Mouse (Mus musculus): ENCODE results near the gene Fam50a. TPM values are rescaled to one million over a fixed set of nuclear protein-coding genes. Genes with fewer than 3 reads are reported as not detected.
"Not testable (repeated sequence)": the region's sequence is repeated elsewhere in the genome, so short reads cannot be mapped to it uniquely, and the experiment has no call there.

Fam50a gene
- total RNA-seq, 2 experiments from 2014 or later, result 21.7 to 22.1 TPM

- intact Hi-C loops (cut with DNase I), result no loop called here
- DNase-seq, result peak; percentile 45 to 51
Measured at GRCm38 (mm10) chrX:74328725-74329161, 15.9 kb downstream of the Fam50a start, which contains the start of gene Plxna3. Gene Plxna3, plus strand, starts transcription at chrX:74329066.

DNA sequence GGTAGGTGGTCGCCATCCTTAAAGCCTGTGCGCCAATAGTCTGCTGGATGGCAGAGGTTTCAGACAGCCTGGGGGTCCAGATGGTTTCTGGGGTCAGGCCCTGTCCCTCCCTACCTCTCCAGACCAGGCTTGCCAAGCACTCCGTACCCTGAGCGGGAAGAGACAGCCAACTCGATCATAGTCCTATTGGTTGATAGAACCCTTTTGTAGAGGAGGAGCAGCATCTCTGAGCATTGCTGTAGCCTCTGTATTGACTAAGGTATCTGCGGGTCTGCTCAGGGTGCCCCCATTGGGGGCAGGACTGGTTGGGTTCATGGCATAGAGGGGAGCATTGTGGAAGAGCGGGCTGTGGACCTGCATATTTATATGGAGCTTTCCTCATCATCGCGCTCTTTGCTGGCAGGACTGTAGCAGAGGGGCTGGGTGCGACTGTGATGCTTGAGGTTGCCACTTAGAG lies 16.4 kb downstream of the Fam50a start:
- intact Hi-C loops (cut with DNase I), result no loop called here

GRCm38 (mm10) chrX:74330166-74330930 lies 17.5 kb downstream of the Fam50a start:
- intact Hi-C loops (cut with DNase I), result no loop called here
- DNase-seq, result no peak

More for the DNA sequence above, 16.4 kb downstream of the Fam50a start:
- no peak for DNase-seq

- intact Hi-C loops (cut with DNase I), result no loop called here
- DNase-seq, result no peak
Measured at GRCm38 (mm10) chrX:74352645-74353466, 40.0 kb downstream of the Fam50a start.

DNA sequence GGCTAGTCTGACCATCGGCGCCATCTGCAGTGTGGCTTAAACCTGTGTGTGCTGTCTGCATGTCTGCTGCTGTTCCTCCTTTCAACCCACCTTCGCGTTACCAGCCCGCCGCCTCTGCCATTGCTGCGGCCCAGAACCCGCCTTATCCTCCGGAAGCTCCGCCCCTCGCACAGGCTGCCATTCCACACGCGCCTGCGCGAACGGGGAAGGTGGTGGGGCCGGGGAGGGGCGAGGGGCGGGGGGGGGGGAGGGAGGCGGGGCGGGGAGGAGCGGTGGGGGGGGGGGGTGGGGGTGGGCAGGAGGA lies 40.6 kb downstream of the Fam50a start, which contains the start of gene Lage3:
Gene Lage3 (minus strand): TSS at position 152 of the 304 bp plus-strand sequence.
- peak; percentile 62 to 75 for DNase-seq
- intact Hi-C loops (cut with DNase I), result no loop called here

GRCm38 (mm10) chrX:74357069-74357468 lies 44.2 kb downstream of the Fam50a start:
- DNase-seq; intact Hi-C loops (cut with DNase I): not testable (repeated sequence)

- intact Hi-C loops (cut with DNase I), result no loop called here
- no peak for DNase-seq
Measured at GRCm38 (mm10) chrX:74359171-74359570, 46.3 kb downstream of the Fam50a start.

DNA sequence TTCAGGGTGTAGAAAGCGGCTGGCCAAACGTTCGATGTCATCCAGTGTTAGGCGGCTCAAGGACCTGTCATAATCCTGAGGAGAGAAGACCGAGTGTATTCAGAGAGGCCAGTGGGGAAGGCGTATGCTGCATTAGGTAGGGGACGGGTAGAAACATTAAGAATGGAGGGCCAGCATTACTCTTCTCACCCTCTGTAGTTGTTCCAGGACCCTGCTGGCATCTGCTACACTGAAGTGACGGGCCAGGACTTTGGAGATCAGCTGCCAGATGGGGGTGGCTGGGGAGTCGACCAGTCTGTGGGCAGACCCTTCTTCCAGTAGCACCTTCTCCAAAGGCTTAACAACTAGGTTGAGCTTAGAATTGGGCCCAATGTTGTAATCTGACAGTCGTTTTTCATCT lies 54.7 kb downstream of the Fam50a start:
- intact Hi-C loops (cut with DNase I), result no loop called here
- DNase-seq, result no peak

DNA sequence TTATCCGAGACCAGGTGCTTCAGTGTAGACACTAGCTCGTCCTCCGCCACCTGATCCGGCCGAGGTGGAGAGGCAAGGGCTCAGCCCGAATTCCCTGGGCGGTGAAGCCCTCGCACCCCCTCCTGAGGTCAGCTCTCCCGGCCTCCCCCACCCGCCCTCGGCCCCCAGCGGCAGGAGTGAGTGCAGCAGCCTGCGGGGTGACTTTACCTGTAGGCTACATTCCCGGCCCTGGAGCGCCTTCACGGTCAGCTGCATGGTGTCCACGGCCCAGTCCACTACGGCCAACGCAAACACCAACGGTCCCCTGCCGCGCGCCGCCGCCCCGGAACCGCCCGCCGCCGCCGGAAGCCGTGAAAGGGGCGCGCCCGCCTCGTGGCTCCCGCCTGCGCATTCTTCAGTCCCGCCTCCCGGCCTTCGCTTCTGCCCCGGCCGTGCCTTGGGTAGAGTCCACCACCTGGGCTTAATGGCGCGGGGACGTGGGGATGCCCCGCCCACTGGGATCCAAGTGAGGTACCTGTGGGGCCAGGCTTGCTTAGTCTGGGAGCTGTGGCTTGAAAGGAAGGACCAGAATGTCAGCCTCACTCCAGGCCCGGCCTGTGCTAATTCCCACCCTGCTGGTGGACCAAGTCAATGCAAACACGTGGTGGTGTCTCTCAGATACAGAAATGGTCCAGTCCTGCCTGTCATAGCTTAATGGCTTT lies 55.5 kb downstream of the Fam50a start:
- peak; percentile 63 to 67 for DNase-seq
- intact Hi-C loops (cut with DNase I), result no loop called here

Small RNA genes lying within 50 kb of the gene (microRNA-seq; reads per million reads assigned to microRNA genes)
- gene Mir7091 (0 to 0.36 reads per million in 2 experiments), gene Mir7092 (0 reads per million in 2 experiments)

Other genes starting within 250 kb of the Fam50a start
- gene Opn1mw, start 185.6 kb upstream of the Fam50a start, total RNA-seq (2021), result not detected
- 10 to 100 TPM; 21.6 to 27.7 TPM for gene Mecp2, start 177.7 kb upstream of the Fam50a start, total RNA-seq (2021)
- gene Tex28, start 145.2 kb upstream of the Fam50a start, total RNA-seq (2021), result not detected
- not detected for gene Tktl1, start 135.8 kb upstream of the Fam50a start, total RNA-seq (2021)
- 10 to 100 TPM; 32.9 to 39.5 TPM for gene Flna, start 63.2 kb upstream of the Fam50a start, total RNA-seq (2021)
- gene Emd, start 58.3 kb upstream of the Fam50a start, total RNA-seq (2021), result 10 to 100 TPM; 18.1 to 20.5 TPM
- gene Rpl10, start 42.2 kb upstream of the Fam50a start, total RNA-seq (2021), result 100 to 1,000 TPM; 133 to 141 TPM
- gene Taz, start 31.1 kb upstream of the Fam50a start, total RNA-seq (2021), result 10 to 100 TPM; 39.0 to 43.7 TPM
- gene Dnase1l1, start 30.7 kb upstream of the Fam50a start, total RNA-seq (2021), result 100 to 1,000 TPM; 102 to 107 TPM
- gene Atp6ap1, start 15.9 kb upstream of the Fam50a start, total RNA-seq (2021), result 10 to 100 TPM; 83.9 to 88.0 TPM
- gene Gdi1, start 8.0 kb upstream of the Fam50a start, total RNA-seq (2021), result 10 to 100 TPM; 28.6 to 33.1 TPM
- under 1 TPM; 0.46 to 0.64 TPM for gene Plxna3, start 16.0 kb downstream of the Fam50a start, total RNA-seq (2021)
- gene Lage3, start 40.6 kb downstream of the Fam50a start, total RNA-seq (2021), result 10 to 100 TPM; 33.8 to 36.3 TPM
- 10 to 100 TPM; 49.5 to 51.4 TPM for gene Ubl4a, start 60.2 kb downstream of the Fam50a start, total RNA-seq (2021)
- gene Slc10a3, start 60.3 kb downstream of the Fam50a start, total RNA-seq (2021), result 1 to 10 TPM; 2.1 to 2.3 TPM
- gene Fam3a, start 80.2 kb downstream of the Fam50a start, total RNA-seq (2021), result 10 to 100 TPM; 12.5 to 12.6 TPM
- 10 to 100 TPM; 20.6 to 24.2 TPM for gene Ikbkg, start 80.3 kb downstream of the Fam50a start, total RNA-seq (2021)
- 1 to 10 TPM; 2.9 to 3.3 TPM for gene G6pdx, start 116.2 kb downstream of the Fam50a start, total RNA-seq (2021)
- gene Gm6880, start 168.4 kb downstream of the Fam50a start, total RNA-seq (2021), result not detected

All from gastrocnemius, postnatal 36 days (tissue).